Mouse (Mus musculus): Measurements from ENCODE around the gene Nab1. TPM values are rescaled to one million over a fixed set of nuclear protein-coding genes. Genes with fewer than 3 reads are reported as not detected.
"Not testable (repeated sequence)": the region's sequence is repeated elsewhere in the genome, so short reads cannot be mapped to it uniquely, and the experiment has no call there.

The Nab1 gene
- polyA plus RNA-seq (2014; fragmentation: Nextera tagmentation; extraction: Ambion mirVana), result 19.6 and 21.1 TPM in 2 replicates

- no peaks in the 10 kb centered on the region for H3K4me1 ChIP-seq (ENCODE audit: control insufficient read depth, insufficient read depth, low read length)
- WGBS, result 2% methylated on average over 12 of the region's 80 CpGs
- peak; percentile 92 for ATAC-seq (ENCODE audit: low read depth)
Observed at GRCm38 (mm10) chr1:52500314-52500981, at the start of gene Nab1. Gene Nab1 (minus strand): TSS chr1:52500679.

GRCm38 (mm10) chr1:52547451-52547850 is 47.0 kb upstream of the Nab1 start:
- Histone ChIP-seq H3K27ac (replicated peaks; ENCODE audit: low read depth, low read length) (no peak overlapping the region), H3K4me3 (ENCODE audit: low read depth, low read length) (no peak overlapping the region), H3K36me3 (ENCODE audit: control insufficient read depth, insufficient read depth, low read length) (no peaks in the 10 kb centered on the region), H3K9ac (ENCODE audit: low read depth, low read length) (no peak overlapping the region), H3K4me1 (ENCODE audit: control insufficient read depth, insufficient read depth, low read length) (no peaks in the 10 kb centered on the region), H3K9me3 (ENCODE audit: control insufficient read depth, low read length) (peaks cover 10% of the 10 kb centered on the region), H3K4me2 (ENCODE audit: low read depth, low read length) (no peak overlapping the region), H3K27me3 (replicated peaks; ENCODE audit: control insufficient read depth, insufficient read depth, low read length) (no peaks in the 10 kb centered on the region)
- DNase-seq (ENCODE audit: low spot score) (no peak), ATAC-seq (ENCODE audit: low read depth) (no peak)
- WGBS, result 79% methylated on average over 5 of the region's 5 CpGs

More at GRCm38 (mm10) chr1:52500314-52500981, at the start of gene Nab1:
- peak within 1 kb of the TSS; percentile 86 for H3K4me2 ChIP-seq (ENCODE audit: low read depth, low read length)
- H3K9me3 ChIP-seq (ENCODE audit: control insufficient read depth, low read length), result no peaks in the 10 kb centered on the region
- H3K9ac ChIP-seq (ENCODE audit: low read depth, low read length), result peak within 1 kb of the TSS; percentile 92
- peak within 1 kb of the TSS; percentile 86 for H3K4me3 ChIP-seq (ENCODE audit: low read depth, low read length)
- peak; percentile 79 for DNase-seq (ENCODE audit: low spot score)
- peak within 1 kb of the TSS; percentile 84 for H3K27ac ChIP-seq (replicated peaks; ENCODE audit: low read depth, low read length)
- H3K36me3 ChIP-seq (ENCODE audit: control insufficient read depth, insufficient read depth, low read length), result no peaks in the 10 kb centered on the region
- H3K27me3 ChIP-seq (replicated peaks; ENCODE audit: control insufficient read depth, insufficient read depth, low read length), result no peaks in the 10 kb centered on the region

GRCm38 (mm10) chr1:52546796-52547195 is 46.3 kb upstream of the Nab1 start:
- H3K27me3 ChIP-seq (replicated peaks; ENCODE audit: control insufficient read depth, insufficient read depth, low read length), result no peaks in the 10 kb centered on the region
- 78% methylated on average over 3 of the region's 3 CpGs for WGBS
- H3K9me3 ChIP-seq (ENCODE audit: control insufficient read depth, low read length), result peaks cover 10% of the 10 kb centered on the region

GRCm38 (mm10) chr1:52540124-52540523 is 39.6 kb upstream of the Nab1 start:
- not testable (repeated sequence) for H3K27me3 ChIP-seq (replicated peaks; ENCODE audit: control insufficient read depth, insufficient read depth, low read length); DNase-seq (ENCODE audit: low spot score); H3K27ac ChIP-seq (replicated peaks; ENCODE audit: low read depth, low read length); H3K4me3 ChIP-seq (ENCODE audit: low read depth, low read length); H3K4me1 ChIP-seq (ENCODE audit: control insufficient read depth, insufficient read depth, low read length); ATAC-seq (ENCODE audit: low read depth); H3K9me3 ChIP-seq (ENCODE audit: control insufficient read depth, low read length); H3K4me2 ChIP-seq (ENCODE audit: low read depth, low read length); H3K9ac ChIP-seq (ENCODE audit: low read depth, low read length); H3K36me3 ChIP-seq (ENCODE audit: control insufficient read depth, insufficient read depth, low read length)
- WGBS, result 73% methylated on average over 3 of the region's 3 CpGs

More at GRCm38 (mm10) chr1:52546796-52547195, 46.3 kb upstream of the Nab1 start:
- H3K4me1 ChIP-seq (ENCODE audit: control insufficient read depth, insufficient read depth, low read length), result no peaks in the 10 kb centered on the region
- no peak overlapping the region for H3K27ac ChIP-seq (replicated peaks; ENCODE audit: low read depth, low read length)
- H3K4me3 ChIP-seq (ENCODE audit: low read depth, low read length), result no peak overlapping the region
- no peak overlapping the region for H3K9ac ChIP-seq (ENCODE audit: low read depth, low read length)
- ATAC-seq (ENCODE audit: low read depth), result no peak
- H3K4me2 ChIP-seq (ENCODE audit: low read depth, low read length), result no peak overlapping the region
- no peaks in the 10 kb centered on the region for H3K36me3 ChIP-seq (ENCODE audit: control insufficient read depth, insufficient read depth, low read length)
- DNase-seq (ENCODE audit: low spot score), result no peak

- H3K4me3 ChIP-seq (ENCODE audit: low read depth, low read length), result no peak overlapping the region
- H3K27me3 ChIP-seq (replicated peaks; ENCODE audit: control insufficient read depth, insufficient read depth, low read length), result no peaks in the 10 kb centered on the region
- no peak overlapping the region for H3K9ac ChIP-seq (ENCODE audit: low read depth, low read length)
- H3K27ac ChIP-seq (replicated peaks; ENCODE audit: low read depth, low read length), result no peak overlapping the region
- no peak for DNase-seq (ENCODE audit: low spot score)
- no peaks in the 10 kb centered on the region for H3K4me1 ChIP-seq (ENCODE audit: control insufficient read depth, insufficient read depth, low read length)
- H3K36me3 ChIP-seq (ENCODE audit: control insufficient read depth, insufficient read depth, low read length), result no peaks in the 10 kb centered on the region
- no peak for ATAC-seq (ENCODE audit: low read depth)
- no peak overlapping the region for H3K4me2 ChIP-seq (ENCODE audit: low read depth, low read length)
- H3K9me3 ChIP-seq (ENCODE audit: control insufficient read depth, low read length), result no peaks in the 10 kb centered on the region
Observed at GRCm38 (mm10) chr1:52529933-52530332, 29.5 kb upstream of the Nab1 start.

GRCm38 (mm10) chr1:52527656-52528055 is 27.2 kb upstream of the Nab1 start:
- 0 out of 2 replicates have a peak, but pooled peaks cover 3% of the 10 kb centered on the region for H3K4me1 ChIP-seq (ENCODE audit: control insufficient read depth, insufficient read depth, low read length)
- no peak overlapping the region for H3K9ac ChIP-seq (ENCODE audit: low read depth, low read length)
- WGBS, result 46% methylated on average over 2 of the region's 2 CpGs
- no peak for DNase-seq (ENCODE audit: low spot score)
- H3K9me3 ChIP-seq (ENCODE audit: control insufficient read depth, low read length), result no peaks in the 10 kb centered on the region
- ATAC-seq (ENCODE audit: low read depth), result no peak
- no peak overlapping the region for H3K4me2 ChIP-seq (ENCODE audit: low read depth, low read length)
- no peaks in the 10 kb centered on the region for H3K36me3 ChIP-seq (ENCODE audit: control insufficient read depth, insufficient read depth, low read length)
- no peaks in the 10 kb centered on the region for H3K27me3 ChIP-seq (replicated peaks; ENCODE audit: control insufficient read depth, insufficient read depth, low read length)
- H3K4me3 ChIP-seq (ENCODE audit: low read depth, low read length), result no peak overlapping the region
- no peak overlapping the region for H3K27ac ChIP-seq (replicated peaks; ENCODE audit: low read depth, low read length)

GRCm38 (mm10) chr1:52527252-52527651 is 26.8 kb upstream of the Nab1 start:
- 48% methylated on average over 2 of the region's 2 CpGs for WGBS

GRCm38 (mm10) chr1:52524663-52525062 is 24.2 kb upstream of the Nab1 start:
- WGBS, result 61% methylated on average over 5 of the region's 5 CpGs
- Histone ChIP-seq H3K9me3 (ENCODE audit: control insufficient read depth, low read length) (no peaks in the 10 kb centered on the region), H3K36me3 (ENCODE audit: control insufficient read depth, insufficient read depth, low read length) (no peaks in the 10 kb centered on the region), H3K4me1 (ENCODE audit: control insufficient read depth, insufficient read depth, low read length) (0 out of 2 replicates have a peak, but pooled peaks cover 3% of the 10 kb centered on the region), H3K9ac (ENCODE audit: low read depth, low read length) (no peak overlapping the region), H3K27ac (replicated peaks; ENCODE audit: low read depth, low read length) (no peak overlapping the region), H3K4me3 (ENCODE audit: low read depth, low read length) (no peak overlapping the region), H3K4me2 (ENCODE audit: low read depth, low read length) (no peak overlapping the region), H3K27me3 (replicated peaks; ENCODE audit: control insufficient read depth, insufficient read depth, low read length) (no peaks in the 10 kb centered on the region)
- DNase-seq (ENCODE audit: low spot score) (no peak), ATAC-seq (ENCODE audit: low read depth) (no peak)

More at GRCm38 (mm10) chr1:52527252-52527651, 26.8 kb upstream of the Nab1 start:
- Histone ChIP-seq H3K9ac (ENCODE audit: low read depth, low read length) (no peak overlapping the region), H3K27ac (replicated peaks; ENCODE audit: low read depth, low read length) (no peak overlapping the region), H3K36me3 (ENCODE audit: control insufficient read depth, insufficient read depth, low read length) (no peaks in the 10 kb centered on the region), H3K4me2 (ENCODE audit: low read depth, low read length) (no peak overlapping the region), H3K4me3 (ENCODE audit: low read depth, low read length) (no peak overlapping the region), H3K27me3 (replicated peaks; ENCODE audit: control insufficient read depth, insufficient read depth, low read length) (no peaks in the 10 kb centered on the region), H3K4me1 (ENCODE audit: control insufficient read depth, insufficient read depth, low read length) (0 out of 2 replicates have a peak, but pooled peaks cover 3% of the 10 kb centered on the region), H3K9me3 (ENCODE audit: control insufficient read depth, low read length) (no peaks in the 10 kb centered on the region)
- no peak for ATAC-seq (ENCODE audit: low read depth)
- DNase-seq (ENCODE audit: low spot score), result no peak

- Histone ChIP-seq H3K9ac (ENCODE audit: low read depth, low read length) (no peak overlapping the region), H3K4me2 (ENCODE audit: low read depth, low read length) (no peak overlapping the region), H3K9me3 (ENCODE audit: control insufficient read depth, low read length) (no peaks in the 10 kb centered on the region), H3K4me1 (ENCODE audit: control insufficient read depth, insufficient read depth, low read length) (0 out of 2 replicates have a peak, but pooled peaks cover 3% of the 10 kb centered on the region), H3K4me3 (ENCODE audit: low read depth, low read length) (no peak overlapping the region), H3K36me3 (ENCODE audit: control insufficient read depth, insufficient read depth, low read length) (no peaks in the 10 kb centered on the region), H3K27me3 (replicated peaks; ENCODE audit: control insufficient read depth, insufficient read depth, low read length) (no peaks in the 10 kb centered on the region), H3K27ac (replicated peaks; ENCODE audit: low read depth, low read length) (no peak overlapping the region)
- ATAC-seq (ENCODE audit: low read depth) (peak; percentile 55; the same call in 1 of the 2 replicates), DNase-seq (ENCODE audit: low spot score) (peak; percentile 17)
- 30% methylated on average over 7 of the region's 7 CpGs for WGBS
Observed at GRCm38 (mm10) chr1:52524150-52524549, 23.7 kb upstream of the Nab1 start.

All from embryonic facial prominence, embryonic 14.5 days (tissue).